Mouse (Mus musculus): ENCODE data around the gene Vgll3. TPM values are rescaled to one million over a fixed set of nuclear protein-coding genes. Genes with fewer than 3 reads are reported as not detected.
A peak's percentile ranks its signal among the peaks of the same experiment; 100 is the strongest.

The Vgll3 gene
- total RNA-seq (2014; rRNA removed; ENCODE audit: low replicate concordance), result 3.4 and 7.1 TPM in 2 replicates
- 1.8 and 2.0 TPM in 2 replicates for polyA plus RNA-seq (2015; fragmentation: Nextera tagmentation; extraction: Ambion mirVana)

DNA sequence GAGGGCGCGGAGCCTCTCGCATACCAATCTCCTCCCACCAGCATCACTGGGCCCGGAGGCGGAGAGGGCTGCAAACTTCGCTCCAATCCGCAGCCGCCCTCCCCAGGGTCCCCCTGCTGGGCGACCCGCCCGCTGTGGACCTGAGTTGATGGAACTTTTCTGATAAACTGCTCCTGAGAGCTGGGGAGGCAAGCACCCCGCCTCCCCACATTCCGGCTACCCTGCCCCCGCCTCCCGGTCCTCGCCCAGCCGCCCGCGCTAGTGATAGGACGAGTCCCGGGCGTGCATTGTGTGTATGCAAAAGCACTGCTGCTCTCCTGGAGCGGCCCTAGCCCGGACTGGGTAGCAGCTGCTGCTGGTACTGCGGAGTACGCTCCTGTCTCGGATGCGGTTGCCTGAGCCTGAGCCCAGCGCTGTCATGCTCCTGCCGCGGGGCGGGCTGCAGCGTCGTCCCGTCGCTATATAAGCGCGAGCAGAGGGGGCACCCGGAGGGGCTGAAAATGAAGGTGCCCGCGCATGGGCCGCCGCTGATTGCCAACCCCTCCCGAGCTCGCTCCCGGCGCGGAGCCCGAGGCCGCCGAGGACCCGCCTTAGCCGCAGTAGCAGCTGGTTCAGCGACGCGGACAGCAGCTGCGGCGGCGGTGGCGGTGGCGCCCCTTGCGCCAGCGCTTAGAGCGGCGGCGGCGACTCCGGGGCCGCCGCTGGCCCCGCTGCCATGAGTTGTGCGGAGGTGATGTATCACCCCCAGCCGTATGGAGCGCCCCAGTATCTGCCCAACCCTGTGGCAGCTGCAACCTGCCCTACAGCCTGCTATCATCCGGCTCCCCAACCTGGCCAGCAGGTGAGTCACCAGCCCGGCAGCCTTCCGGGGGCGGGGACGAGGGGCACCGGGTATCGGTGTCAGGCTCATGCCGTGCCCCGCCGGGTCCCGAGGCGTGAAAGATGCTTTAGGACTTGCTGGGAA is at the start of gene Vgll3:
Gene Vgll3 (plus strand): TSS at position 340 of the 964 bp plus-strand sequence.
- H3K4me1 ChIP-seq (ENCODE audit: control insufficient read depth, insufficient read depth), result no peaks in the 10 kb centered on the region
- H3K27me3 ChIP-seq (ENCODE audit: control insufficient read depth, insufficient read depth, low read length), result peaks cover 12% of the 10 kb centered on the region
- H3K9ac ChIP-seq (replicated peaks; ENCODE audit: low read depth, low read length), result peak within 1 kb of the TSS; percentile 30
- peak within 1 kb of the TSS; percentile 73 for H3K27ac ChIP-seq (ENCODE audit: low read depth)
- 0 out of 2 replicates have a peak, but pooled peaks cover 11% of the 10 kb centered on the region for H3K9me3 ChIP-seq (replicated peaks; ENCODE audit: control insufficient read depth, low read length)
- DNase-seq (ENCODE audit: low spot score) (peak; percentile 51), ATAC-seq (ENCODE audit: insufficient read depth, low read depth) (peak; percentile 85)
- WGBS, result under 1% methylated on average over 85 of the region's 86 CpGs
- H3K4me3 ChIP-seq (ENCODE audit: low read depth, low read length), result peak within 1 kb of the TSS; percentile 67
- H3K4me2 ChIP-seq (ENCODE audit: low read depth, low read length), result peak within 1 kb of the TSS; percentile 69
- H3K36me3 ChIP-seq (replicated peaks; ENCODE audit: control insufficient read depth, insufficient read depth, low read length), result no peaks in the 10 kb centered on the region
- TF ChIP-seq CTCF (IDR thresholded peaks at IDR 0.05; ENCODE audit: low read depth), result peak; percentile 9; the same call in 1 of the 2 replicates
- no peak for TF ChIP-seq EP300 (IDR thresholded peaks at IDR 0.05; ENCODE audit: low read depth)

DNA sequence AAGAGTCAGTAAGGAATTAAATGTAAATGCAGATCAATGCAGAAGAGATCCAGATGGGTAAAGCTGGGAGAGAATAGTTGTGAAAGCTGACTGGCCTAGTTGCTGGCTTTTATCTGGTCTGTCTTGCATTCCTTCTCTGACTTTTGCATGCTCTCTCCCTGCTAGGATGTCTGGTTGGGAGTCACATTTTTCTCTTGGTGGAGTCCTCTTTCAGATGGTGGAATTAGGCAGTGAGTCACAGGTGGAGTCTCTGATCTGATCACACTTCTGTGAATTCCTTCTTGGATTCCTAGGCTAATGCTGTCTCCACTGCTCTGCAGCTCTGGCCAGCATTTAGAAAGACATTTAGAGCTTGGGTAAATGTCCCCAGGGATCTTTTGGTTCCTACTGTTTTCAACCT is 49.1 kb upstream of the Vgll3 start:
- no peak overlapping the region for H3K4me2 ChIP-seq (ENCODE audit: low read depth, low read length)
- H3K27me3 ChIP-seq (ENCODE audit: control insufficient read depth, insufficient read depth, low read length), result no peaks in the 10 kb centered on the region
- no peak overlapping the region for H3K4me3 ChIP-seq (ENCODE audit: low read depth, low read length)
- no peak overlapping the region for H3K9ac ChIP-seq (replicated peaks; ENCODE audit: low read depth, low read length)
- no peaks in the 10 kb centered on the region for H3K9me3 ChIP-seq (replicated peaks; ENCODE audit: control insufficient read depth, low read length)
- H3K27ac ChIP-seq (ENCODE audit: low read depth), result no peak overlapping the region
- H3K4me1 ChIP-seq (ENCODE audit: control insufficient read depth, insufficient read depth), result no peaks in the 10 kb centered on the region
- DNase-seq (ENCODE audit: low spot score) (no peak), ATAC-seq (ENCODE audit: insufficient read depth, low read depth) (no peak)
- H3K36me3 ChIP-seq (replicated peaks; ENCODE audit: control insufficient read depth, insufficient read depth, low read length), result no peaks in the 10 kb centered on the region
- no peak for TF ChIP-seq CTCF (IDR thresholded peaks at IDR 0.05; ENCODE audit: low read depth)
- TF ChIP-seq EP300 (IDR thresholded peaks at IDR 0.05; ENCODE audit: low read depth), result no peak

DNA sequence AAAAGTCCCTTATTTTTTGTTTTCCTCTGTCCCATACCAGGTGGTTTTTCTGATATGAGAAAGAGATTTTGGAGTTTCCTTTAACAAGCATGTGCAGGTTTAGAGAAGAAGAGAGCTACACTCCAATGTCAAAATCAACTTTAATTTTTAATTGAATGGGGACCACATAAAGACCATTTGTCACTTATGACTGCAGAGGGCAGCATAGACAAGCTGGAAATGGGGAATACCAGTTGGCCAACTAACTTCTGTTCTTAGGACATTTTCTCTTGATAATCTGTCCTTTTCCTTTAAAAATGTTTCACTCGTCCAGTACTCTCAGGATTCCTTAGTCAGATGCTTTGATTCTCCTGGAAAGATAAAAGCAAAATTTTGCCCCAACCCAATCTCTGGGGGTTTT is 29.1 kb upstream of the Vgll3 start:
- Histone ChIP-seq H3K4me3 (ENCODE audit: low read depth, low read length) (no peak overlapping the region), H3K36me3 (replicated peaks; ENCODE audit: control insufficient read depth, insufficient read depth, low read length) (no peaks in the 10 kb centered on the region), H3K27ac (ENCODE audit: low read depth) (no peak overlapping the region), H3K4me2 (ENCODE audit: low read depth, low read length) (no peak overlapping the region), H3K9me3 (replicated peaks; ENCODE audit: control insufficient read depth, low read length) (no peaks in the 10 kb centered on the region), H3K4me1 (ENCODE audit: control insufficient read depth, insufficient read depth) (no peaks in the 10 kb centered on the region), H3K27me3 (ENCODE audit: control insufficient read depth, insufficient read depth, low read length) (no peaks in the 10 kb centered on the region), H3K9ac (replicated peaks; ENCODE audit: low read depth, low read length) (no peak overlapping the region)
- DNase-seq (ENCODE audit: low spot score) (no peak), ATAC-seq (ENCODE audit: insufficient read depth, low read depth) (no peak)
- TF ChIP-seq EP300 (IDR thresholded peaks at IDR 0.05; ENCODE audit: low read depth) (no peak), CTCF (IDR thresholded peaks at IDR 0.05; ENCODE audit: low read depth) (no peak)
- WGBS, result 20% methylated on average over 1 of the region's 1 CpGs

DNA sequence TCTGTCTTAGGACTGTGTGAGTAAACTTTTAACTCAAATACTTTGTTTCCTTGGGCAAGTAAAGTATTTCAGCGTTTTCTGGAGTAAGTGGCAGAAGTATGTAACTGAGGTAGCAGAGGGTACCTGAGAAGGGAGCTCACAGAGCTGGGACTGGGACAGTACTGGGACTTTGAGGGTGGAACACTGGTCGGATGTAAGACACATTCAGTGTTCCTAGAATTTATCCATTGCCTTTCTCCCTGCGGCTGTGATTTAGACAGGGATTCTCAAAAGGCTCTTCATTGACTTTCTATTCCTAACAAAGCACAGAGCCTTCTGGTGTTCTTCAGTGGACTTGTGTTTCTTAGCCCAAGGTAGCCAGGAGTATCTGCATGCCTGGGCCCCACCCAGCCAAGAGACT is 1.0 kb downstream of the Vgll3 start:
- peak overlapping the region; percentile 30; the same call in 1 of the 2 replicates for H3K9ac ChIP-seq (replicated peaks; ENCODE audit: low read depth, low read length)
- H3K36me3 ChIP-seq (replicated peaks; ENCODE audit: control insufficient read depth, insufficient read depth, low read length), result no peaks in the 10 kb centered on the region
- ATAC-seq (ENCODE audit: insufficient read depth, low read depth), result no peak
- WGBS, result 47% methylated on average over 3 of the region's 3 CpGs
- no peaks in the 10 kb centered on the region for H3K4me1 ChIP-seq (ENCODE audit: control insufficient read depth, insufficient read depth)
- peak overlapping the region; percentile 69 for H3K4me2 ChIP-seq (ENCODE audit: low read depth, low read length)
- peak overlapping the region; percentile 67 for H3K4me3 ChIP-seq (ENCODE audit: low read depth, low read length)
- 0 out of 2 replicates have a peak, but pooled peaks cover 11% of the 10 kb centered on the region for H3K9me3 ChIP-seq (replicated peaks; ENCODE audit: control insufficient read depth, low read length)
- no peak overlapping the region for H3K27ac ChIP-seq (ENCODE audit: low read depth)
- no peak for DNase-seq (ENCODE audit: low spot score)
- H3K27me3 ChIP-seq (ENCODE audit: control insufficient read depth, insufficient read depth, low read length), result peaks cover 12% of the 10 kb centered on the region
- no peak for TF ChIP-seq EP300 (IDR thresholded peaks at IDR 0.05; ENCODE audit: low read depth)

DNA sequence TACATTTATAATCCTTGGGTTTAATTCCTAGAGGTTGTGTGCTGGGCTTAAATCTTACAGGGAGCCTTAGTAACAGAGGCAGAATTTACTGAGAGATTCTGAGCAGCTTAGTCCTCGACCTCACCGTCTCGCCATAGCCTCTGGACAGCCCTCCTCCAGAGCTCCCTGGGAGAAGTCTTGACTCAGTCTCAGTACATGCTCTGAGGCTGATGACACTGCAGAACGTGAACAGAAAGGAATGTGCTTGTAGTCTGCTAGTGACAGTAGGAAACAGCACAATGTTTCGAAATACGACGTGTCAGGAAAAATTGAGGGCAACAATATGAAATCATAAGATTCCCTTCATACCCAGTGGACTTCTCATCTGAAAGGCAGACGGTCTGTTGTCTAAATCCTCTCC is 3.7 kb downstream of the Vgll3 start:
- Histone ChIP-seq H3K27me3 (ENCODE audit: control insufficient read depth, insufficient read depth, low read length) (peaks cover 12% of the 10 kb centered on the region), H3K9ac (replicated peaks; ENCODE audit: low read depth, low read length) (no peak overlapping the region), H3K4me3 (ENCODE audit: low read depth, low read length) (no peak overlapping the region), H3K36me3 (replicated peaks; ENCODE audit: control insufficient read depth, insufficient read depth, low read length) (no peaks in the 10 kb centered on the region), H3K9me3 (replicated peaks; ENCODE audit: control insufficient read depth, low read length) (no peaks in the 10 kb centered on the region), H3K4me1 (ENCODE audit: control insufficient read depth, insufficient read depth) (no peaks in the 10 kb centered on the region), H3K27ac (ENCODE audit: low read depth) (no peak overlapping the region), H3K4me2 (ENCODE audit: low read depth, low read length) (peak overlapping the region; percentile 2; the same call in 1 of the 2 replicates)
- TF ChIP-seq CTCF (IDR thresholded peaks at IDR 0.05; ENCODE audit: low read depth) (no peak), EP300 (IDR thresholded peaks at IDR 0.05; ENCODE audit: low read depth) (no peak)
- 60% methylated on average over 8 of the region's 8 CpGs for WGBS
- DNase-seq (ENCODE audit: low spot score) (no peak), ATAC-seq (ENCODE audit: insufficient read depth, low read depth) (no peak)
